Mouse (Mus musculus) adrenal gland (tissue): ENCODE results near the gene Prpf6.

Experiments used
- intact Hi-C: fragments of 180-260 bp; cut with DNase I; formaldehyde crosslinking; loops from one replicate; pipeline ENCODE4 v1.15.1; 2025
- long read RNA-seq, 2 experiments: library from polyadenylated mRNA; unstranded; transcript quantifications; one replicate each; pipeline ENCODE4 v2.0.0; 2020; ENCODE audit warnings: borderline replicate concordance in 1 of 2; ENCODE audit not compliant: insufficient replicate concordance in 1 of 2

Prpf6 gene
- long read RNA-seq, experiment 1, transcript Prpf6-201 (21 exons, 3,054 nt): major isoform, 26 of 41 reads
- long read RNA-seq, experiment 1, partial matches to known transcripts: 13 of 41 reads
- long read RNA-seq, experiment 1, other reads (novel, unspliced or antisense): 2 of 41 reads
- long read RNA-seq, experiment 2, transcript Prpf6-201 (21 exons, 3,054 nt): major isoform, 23 of 44 reads
- long read RNA-seq, experiment 2, partial matches to known transcripts: 18 of 44 reads
- long read RNA-seq, experiment 2, other reads (novel, unspliced or antisense): 3 of 44 reads

DNA sequence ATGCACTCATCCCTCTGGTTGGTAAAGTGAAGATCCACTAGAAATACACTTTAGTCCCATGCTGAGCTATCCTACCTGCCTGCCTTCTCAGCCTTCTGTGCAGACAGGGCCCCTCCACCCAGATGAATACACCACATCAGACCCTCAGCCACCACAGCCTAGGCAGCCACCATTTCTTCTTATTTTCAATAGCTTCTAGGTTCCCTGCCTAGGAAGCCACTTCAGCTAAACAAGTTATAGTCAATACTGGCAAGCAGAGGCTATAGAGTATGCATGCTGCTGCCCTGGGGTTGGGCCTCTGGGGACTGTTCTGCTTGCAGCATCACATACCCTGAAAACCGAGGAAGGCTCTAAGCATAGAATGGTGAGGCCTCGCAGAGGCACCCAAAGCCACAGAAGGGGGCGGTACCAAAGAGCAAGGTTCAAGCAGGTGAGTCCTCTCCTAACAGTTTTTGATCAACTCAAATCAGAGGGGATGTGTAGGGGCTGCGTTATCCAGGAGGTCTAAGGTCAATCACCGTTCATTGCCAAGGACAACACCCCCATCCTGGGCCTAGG lies at the start of gene Prpf6:
Gene Prpf6 (plus strand): TSS at position 341 of the 558 bp plus-strand sequence.
- intact Hi-C loops: no loop called here

DNA sequence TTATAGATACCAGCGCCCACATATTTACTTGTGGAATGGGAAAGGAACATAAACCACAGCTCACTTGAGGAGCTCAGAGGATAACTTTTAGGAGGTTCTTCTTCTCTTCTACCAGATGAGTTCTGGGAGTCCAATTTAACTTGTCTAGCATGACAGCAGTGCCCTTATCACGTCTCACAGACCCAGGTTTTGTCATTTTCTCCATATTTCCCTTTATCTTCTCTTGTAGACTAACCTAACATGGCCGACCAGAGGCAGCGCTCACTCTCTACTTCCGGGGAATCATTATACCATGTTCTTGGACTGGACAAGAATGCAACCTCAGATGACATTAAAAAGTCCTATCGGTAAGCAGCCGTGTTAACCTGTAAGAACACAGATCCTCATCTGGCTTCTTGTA lies 45.5 kb upstream of the Prpf6 start:
- intact Hi-C loops: no loop called here

DNA sequence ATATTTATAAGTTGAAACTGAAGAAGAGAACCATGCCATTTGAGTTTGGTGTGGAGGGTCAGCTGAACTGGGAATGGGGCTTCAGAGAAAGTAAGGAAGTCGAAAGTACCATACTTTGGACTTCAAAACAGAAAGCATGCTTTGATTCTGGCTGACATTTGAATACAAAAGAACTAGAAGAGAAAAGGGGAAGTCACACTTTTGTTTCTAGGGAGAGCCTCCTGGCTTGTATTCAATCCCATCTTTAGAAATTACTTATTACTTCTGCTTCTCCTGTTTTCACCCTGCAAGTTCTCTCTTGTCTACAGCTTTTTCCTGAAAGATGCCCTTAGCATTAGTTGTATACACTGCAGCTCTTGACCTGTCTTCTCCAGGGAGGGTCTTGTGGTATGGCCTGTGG lies 43.4 kb upstream of the Prpf6 start:
- intact Hi-C loops: no loop called here

DNA sequence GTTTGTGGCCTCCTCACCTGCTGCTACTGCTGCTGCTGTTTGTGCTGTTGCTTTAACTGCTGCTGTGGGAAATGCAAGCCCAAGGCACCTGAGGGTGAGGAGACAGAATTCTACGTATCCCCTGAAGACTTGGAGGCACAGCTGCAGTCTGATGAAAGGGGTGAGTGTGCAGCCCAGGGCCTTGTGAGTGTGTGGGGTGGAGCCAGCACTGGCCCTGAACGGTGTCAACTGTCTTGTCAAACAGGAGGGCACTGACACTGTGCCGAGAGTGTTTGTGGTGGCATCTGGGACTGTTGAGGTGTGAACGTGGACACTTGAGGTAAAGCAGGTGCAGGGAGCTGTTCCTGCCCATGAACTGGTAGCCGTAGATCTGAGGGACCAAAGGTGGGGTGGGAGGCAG lies 43.0 kb upstream of the Prpf6 start:
- intact Hi-C loops: no loop called here

DNA sequence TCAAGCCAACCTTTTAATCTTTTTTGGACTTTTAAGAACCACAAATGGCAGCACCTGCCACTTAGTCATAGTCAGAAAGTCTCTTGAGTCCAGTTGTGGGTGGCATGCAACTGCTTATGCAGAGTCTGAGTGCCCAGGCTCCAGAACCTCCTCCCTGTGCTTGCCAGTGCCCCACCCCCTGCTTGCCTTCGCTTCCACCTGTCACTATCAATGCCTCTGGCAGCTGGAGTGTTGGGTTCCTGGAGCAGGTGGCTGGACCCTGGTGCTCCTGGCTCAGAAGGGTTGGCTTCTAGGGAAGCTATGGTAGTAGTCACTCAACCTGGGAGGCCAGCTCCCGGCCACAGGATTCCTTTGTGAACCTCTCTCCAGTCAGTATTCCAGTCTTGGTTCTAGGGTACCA lies 41.4 kb upstream of the Prpf6 start:
- intact Hi-C loops: no loop called here

DNA sequence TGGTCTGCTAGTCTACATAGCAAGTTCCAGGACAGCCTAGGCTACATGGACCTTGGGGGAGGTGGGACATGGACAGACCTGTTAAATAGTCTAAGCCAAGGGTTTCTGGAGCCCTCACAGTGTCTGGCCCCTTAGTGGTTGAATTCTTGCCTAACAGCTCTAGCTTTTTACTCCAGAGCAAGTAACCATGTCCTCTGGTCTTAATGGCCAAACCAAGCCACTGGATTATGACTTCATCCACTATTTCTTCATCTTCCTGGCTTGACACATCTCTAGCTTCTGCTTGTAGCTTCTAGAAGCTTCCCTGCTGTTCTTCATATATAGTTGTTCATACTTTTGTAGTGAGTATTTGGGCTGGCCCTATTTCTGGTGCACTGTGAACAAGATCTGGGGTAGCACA lies 37.9 kb upstream of the Prpf6 start:
- intact Hi-C loops: no loop called here

DNA sequence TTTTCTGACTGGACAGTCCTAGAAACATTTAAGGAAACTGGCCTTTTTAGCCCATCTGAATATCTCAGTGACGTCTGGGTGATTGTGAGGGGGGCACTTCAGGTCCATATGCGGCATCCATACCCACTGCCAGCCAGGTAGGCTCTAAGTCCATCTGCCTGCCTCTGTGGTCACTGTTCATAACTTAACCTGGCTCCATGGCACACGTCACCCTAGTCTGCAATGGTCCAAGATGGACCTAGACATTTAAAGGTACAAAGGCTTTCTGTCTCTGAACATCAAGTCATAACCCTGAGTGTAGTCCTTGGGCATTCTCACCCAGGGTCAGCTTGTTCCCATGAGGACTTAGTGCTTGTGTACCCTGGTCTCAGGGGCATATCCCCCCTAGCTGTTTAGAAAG lies 24.3 kb upstream of the Prpf6 start:
- intact Hi-C loops: loop anchor here (5.0 kb wide), 1 partner anchor 155 kb away; no protein-coding TSS in a partner anchor

DNA sequence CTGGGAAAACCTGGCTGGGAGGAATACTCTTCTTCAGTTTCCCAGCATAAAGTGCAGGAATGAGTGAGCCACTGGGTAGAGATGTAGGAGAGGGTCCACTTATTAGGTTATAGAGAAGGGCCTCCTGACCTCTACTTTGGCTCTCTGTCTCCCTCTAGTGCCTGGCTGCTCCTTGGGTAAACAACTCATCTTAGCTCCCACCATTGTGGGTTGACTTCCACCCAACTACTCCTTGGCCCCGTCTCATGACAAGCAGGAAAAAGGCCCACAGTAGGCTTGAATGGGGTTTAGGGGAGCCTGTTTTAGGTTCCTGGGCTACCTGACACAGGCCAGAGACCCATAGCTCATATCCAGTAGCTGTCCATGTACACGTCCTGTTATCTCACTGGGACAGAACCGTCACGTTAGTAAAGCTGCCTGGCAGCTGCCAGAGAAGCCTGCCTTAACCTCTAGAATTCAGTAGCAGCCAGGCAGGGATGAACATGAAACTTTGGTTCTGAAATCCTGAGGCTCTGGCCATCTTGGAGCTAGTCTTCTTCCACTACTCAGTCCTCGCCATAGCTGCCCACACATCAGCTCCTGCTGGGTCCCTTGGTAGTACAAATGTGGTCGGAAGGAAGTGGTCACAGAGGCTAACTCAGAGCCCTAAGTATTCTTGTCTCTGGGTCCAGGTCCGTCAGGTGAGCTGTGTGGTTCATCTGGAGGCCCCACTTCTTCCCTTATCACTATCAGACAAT lies 23.2 kb upstream of the Prpf6 start:
- intact Hi-C loops: loop anchor here (5.0 kb wide), 1 partner anchor 156 kb away; no protein-coding TSS in a partner anchor

DNA sequence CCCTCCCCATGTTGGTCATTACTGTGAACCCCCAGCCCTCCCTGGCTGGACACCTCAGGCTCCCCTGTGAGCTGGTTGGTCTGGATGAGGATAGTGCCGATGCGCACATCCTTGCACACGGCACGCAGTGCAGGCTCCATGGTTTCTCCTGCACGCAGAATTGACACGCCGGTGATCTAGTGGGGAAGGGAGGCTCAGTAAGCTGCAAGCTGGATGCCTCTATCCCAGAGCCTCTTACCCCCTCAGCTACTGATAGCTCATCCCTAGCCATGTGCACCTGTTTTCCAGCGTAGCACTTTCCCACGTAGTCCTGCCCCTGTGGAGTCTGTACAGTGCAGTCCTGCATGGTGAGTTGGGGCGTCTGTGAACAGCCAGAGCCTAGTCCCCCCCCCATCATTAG lies 21.8 kb upstream of the Prpf6 start:
- intact Hi-C loops: loop anchor here (5.0 to 10.0 kb wide), 2 partner anchors 45 to 158 kb away; partner anchors contain the start of gene Dnajc5

DNA sequence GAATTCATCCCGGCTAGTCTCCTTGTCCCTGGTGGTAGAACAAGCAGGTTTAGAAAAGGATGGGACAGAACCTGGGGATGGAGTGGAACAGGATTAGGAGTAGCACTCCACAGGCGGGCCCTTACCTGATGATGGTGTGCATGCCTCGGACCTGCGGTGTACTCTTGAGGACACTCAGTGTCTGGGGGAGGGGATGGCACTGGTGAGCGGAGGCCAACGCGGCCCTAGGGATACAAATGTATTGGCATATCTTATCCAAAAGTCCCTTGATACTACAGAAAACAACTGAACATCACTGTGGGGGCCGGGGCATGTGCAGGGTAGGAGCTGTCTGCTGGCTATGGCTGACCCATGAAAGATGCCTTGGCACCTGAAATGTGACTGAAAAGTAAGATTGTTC lies 21.3 kb upstream of the Prpf6 start:
- intact Hi-C loops: loop anchor here (10.0 kb wide), 1 partner anchor 46 kb away; the partner anchor contains the start of gene Dnajc5

DNA sequence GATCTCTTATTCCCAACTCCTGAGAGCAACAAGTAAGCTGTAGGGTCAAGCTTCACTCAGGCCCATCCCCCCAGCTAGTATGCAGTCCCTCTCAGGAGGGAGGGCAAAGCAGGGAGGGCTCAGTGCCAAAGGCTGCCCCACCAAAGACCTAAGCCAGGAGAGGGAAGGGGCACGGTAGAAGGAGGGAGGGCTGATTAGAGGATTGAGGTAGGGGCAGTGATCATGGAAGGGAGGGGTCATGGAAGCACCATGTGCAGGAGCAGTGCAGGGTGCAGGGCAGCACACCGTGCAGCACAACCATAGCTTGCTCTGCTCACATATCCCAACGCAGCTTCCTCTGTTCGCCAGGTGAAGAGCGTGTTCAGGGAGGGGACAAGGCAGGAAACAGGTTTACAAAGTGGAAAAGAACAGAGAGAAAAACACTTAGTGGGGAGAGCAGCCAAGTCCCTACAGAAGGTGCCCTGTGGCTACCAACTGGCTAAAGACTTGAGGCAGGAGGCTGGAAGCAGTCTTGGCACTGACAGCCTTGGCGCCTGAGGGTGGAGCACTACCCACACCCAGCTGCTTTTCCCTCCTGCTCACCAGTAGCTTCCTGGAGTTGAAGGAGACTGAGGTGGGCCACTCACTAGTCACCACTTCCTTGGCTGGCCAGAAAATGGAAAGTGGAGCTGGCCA lies 20.6 kb upstream of the Prpf6 start:
- intact Hi-C loops: loop anchor here (10.0 kb wide), 1 partner anchor 46 kb away; the partner anchor contains the start of gene Dnajc5

DNA sequence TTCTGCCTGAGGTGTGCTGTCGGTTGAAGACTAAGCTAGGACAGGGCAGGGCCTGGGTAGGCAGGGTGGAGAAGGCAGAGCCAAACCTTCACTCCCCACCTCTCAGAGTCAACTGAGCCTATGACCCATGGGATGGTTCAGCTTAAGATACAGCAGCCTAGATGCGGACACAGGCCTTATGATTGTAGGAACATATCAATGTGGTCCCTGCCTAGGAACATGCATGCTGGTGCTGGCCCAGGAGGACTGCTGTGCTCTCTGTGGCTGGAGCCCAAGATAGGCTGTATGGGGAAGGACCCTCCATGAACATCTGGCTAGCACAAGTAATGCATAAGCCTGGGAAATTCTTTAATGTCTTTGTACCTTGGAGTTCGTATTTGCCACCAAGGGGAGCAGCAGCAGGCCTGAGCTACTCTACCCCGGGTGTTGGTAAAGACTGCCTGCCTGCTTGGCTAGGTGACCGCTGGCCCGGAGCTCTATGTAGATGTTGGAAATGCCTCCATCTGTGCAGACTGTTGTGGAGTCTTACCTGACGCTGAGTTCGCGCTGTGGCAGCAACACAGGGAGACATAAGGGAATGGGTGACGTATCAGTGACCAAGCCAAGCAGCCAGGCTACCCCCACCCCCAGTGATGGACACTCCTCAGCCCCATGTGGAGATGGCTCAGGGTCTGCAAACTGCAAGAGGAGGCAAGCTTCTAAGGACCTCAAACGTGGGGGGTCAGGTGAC lies 19.6 kb upstream of the Prpf6 start:
- intact Hi-C loops: loop anchor here (10.0 kb wide), 1 partner anchor 47 kb away; the partner anchor contains the start of gene Dnajc5

DNA sequence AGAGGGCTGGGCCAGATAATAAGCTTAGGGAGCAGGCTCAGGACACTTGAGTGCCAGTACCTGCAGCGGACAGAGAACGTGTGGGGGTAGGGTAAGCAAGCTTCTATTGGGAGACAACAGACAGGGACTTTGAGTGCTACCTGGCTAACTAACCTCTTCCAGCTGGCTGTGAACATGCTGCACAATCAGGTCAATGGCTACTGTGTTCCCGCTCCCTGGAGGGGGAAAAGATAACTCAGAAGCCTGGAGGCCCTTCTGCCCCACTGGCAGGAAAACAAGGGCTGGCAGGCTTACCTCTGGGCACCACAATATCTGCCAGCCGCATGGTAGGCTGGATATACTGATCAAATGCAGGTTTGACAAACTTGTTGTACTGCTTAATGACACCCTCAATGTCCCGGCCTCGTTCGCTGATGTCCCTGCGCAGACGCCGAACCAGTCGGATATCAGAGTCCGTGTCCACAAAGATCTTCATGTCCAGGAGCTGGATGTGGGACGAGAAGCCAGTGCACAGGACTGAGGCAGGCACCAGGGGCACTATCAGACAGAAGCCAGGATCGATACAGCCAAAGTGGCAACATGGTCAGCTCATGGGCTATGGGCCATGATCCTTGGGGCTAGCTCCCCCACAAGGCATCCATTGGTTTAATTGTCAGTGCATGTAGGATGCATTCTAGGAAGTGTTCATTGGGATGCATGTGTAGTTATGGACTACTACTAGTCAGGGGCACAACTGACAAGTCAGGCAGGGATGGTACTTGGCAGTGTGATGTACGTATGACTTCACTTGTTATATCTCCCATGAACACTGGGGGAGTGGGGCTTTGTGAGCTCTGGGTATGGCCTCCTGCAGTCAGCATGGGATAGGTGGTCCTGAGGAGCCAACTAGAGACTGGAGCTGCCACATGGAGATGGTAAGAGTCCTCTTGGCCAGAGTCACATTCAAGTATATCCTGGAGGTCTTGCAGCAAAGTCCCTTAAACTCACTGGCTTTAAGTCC lies 18.4 kb upstream of the Prpf6 start:
- intact Hi-C loops: loop anchor here (10.0 kb wide), 1 partner anchor 48 kb away; the partner anchor contains the start of gene Dnajc5

DNA sequence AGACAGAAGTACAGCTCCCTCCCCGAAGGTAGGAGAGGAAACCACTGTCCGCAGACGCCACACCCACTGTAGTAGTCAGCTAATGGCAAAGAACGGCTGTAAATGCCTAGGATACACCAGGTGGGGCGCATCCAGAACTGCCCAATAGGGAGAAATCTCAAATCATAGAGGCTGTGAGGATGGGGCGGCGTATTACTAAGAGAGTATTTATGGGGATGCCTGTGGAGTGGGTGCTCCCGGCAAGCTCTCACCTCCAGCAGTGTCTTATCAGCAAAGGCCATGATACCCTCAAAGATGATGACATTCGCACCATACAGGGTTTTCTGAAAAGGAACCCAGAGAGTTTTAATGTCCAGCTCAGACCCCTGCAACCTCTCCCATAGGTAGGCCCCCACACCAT lies 17.7 kb upstream of the Prpf6 start:
- intact Hi-C loops: loop anchor here (10.0 kb wide), 1 partner anchor 49 kb away; the partner anchor contains the start of gene Dnajc5

DNA sequence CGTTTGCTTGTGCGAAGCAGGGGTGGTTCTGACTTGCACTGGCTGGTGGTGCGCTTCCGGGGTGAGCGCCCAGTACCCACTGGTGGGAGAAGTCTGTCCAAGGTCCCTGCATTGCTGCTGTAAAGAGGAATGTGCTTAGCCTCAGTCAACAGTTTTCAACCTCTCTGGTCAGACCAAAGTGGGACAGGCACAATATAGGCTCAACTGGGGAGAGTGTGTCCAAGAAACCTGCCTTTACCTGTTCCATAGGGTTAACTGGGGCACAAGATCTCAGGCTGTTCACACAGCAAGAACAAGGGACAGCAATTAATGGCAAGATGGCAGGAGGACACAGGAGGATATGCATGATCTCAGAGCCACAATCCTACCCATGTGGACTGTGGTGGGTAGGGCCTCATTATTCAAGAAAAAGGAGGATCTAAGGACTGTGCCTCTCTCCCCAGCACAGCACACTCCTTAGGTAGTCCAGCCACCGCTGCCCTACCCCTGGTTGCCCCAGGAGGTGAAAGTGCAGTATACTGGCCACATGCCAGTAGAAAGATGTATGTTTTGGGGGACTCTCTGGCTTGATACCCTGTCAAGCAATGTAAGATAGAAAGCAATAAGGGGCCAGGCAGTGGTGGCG lies 16.6 kb upstream of the Prpf6 start:
- intact Hi-C loops: loop anchor here (10.0 kb wide), 1 partner anchor 50 kb away; the partner anchor contains the start of gene Dnajc5

DNA sequence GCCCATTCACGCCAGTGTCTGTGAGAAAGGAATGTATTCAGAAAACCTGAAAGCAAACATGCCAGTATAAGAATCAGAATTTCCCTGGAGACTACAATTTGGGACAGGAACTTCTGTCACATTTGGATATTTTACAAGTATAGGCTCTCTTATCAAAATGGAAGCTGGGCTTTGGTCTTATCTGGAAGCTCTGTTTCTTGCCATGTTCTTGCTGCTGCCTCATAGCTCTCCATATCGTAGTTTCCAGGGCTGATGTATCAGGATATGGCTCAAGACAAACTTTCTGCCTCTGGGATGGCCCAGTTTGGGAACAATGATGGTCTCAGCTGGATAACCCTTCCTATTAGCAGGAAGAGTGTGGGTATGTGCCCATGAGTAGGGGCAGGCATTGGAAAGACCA lies 15.1 kb upstream of the Prpf6 start:
- intact Hi-C loops: loop anchor here (10.0 kb wide), 1 partner anchor 52 kb away; the partner anchor contains the start of gene Dnajc5

DNA sequence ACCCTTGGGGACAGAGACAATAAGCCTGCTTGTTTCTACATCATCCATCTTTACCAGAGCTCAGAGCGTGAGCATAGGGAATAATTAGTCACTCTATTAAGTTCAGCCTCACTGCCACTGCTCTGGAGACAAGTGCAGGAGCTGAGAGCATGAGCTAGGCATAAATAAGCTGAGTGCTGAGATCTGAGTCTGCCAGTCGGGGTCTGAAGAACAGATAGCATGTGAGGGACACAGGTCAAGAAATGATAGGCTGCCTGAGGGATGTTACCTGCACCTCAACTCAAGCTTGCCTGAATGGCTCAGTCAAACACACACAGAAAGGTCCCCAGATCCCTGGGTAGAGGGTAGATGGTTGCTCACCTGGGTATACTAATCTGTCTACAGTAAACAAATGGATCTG lies 14.5 kb upstream of the Prpf6 start:
- intact Hi-C loops: loop anchor here (10.0 kb wide), 1 partner anchor 52 kb away; the partner anchor contains the start of gene Dnajc5

DNA sequence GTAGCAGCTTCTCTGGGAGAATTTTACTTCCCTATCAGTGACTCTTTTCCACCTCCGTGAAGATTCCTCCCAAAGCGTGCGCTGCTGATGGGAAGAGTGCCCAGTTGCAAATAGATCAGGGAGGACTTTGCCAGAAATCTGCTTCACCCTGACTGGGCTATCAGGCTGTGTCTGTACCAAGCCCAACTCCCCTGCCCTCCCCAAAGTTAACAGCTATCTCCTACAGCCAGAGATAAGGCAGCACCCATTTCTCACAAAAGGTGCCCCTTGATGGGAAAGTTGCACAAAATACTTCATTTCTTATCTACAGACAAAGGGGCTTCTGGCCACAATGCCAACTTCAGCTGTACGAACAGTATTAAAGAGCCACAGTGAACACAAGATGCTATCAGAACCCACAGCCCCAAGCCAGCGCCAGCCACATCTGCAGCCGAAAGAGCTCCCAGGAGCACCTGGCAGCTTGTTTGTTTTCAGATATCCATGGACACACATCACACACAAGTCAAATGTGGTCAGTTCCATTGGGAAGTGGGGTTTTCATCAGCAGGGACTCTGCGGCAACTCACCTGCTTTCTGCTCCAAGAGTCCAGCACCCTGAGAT lies 13.6 kb upstream of the Prpf6 start:
- intact Hi-C loops: loop anchor here (10.0 kb wide), 1 partner anchor 53 kb away; the partner anchor contains the start of gene Dnajc5
